Mouse (Mus musculus) urinary bladder, postnatal 36 days (tissue): ENCODE data around the gene Eid2.
A peak's percentile ranks its signal among the peaks of the same experiment; 100 is the strongest.
"Not testable (repeated sequence)": the region's sequence is repeated elsewhere in the genome, so short reads cannot be mapped to it uniquely, and the experiment has no call there.

Experiments
- DNase-seq, 2 experiments: peaks; one replicate each; pipeline ENCODE4 v3.0.0; 2022; ENCODE audit warnings: low spot score in 2 of 2, mixed read lengths in 1 of 2

The Eid2 gene

GRCm38 (mm10) chr7:28267129-28268041 lies at the start of gene Eid2:
TSS of gene Eid2 (plus strand) at chr7:28267881.
- DNase-seq: peak; percentile 59 to 74

GRCm38 (mm10) chr7:28218951-28219740 lies 48.5 kb upstream of the Eid2 start:
- DNase-seq: not testable (repeated sequence)

GRCm38 (mm10) chr7:28226836-28227235 lies 40.8 kb upstream of the Eid2 start:
- DNase-seq: not testable (repeated sequence)

- not testable (repeated sequence) for DNase-seq
Measured at GRCm38 (mm10) chr7:28227421-28227820, 40.3 kb upstream of the Eid2 start.

GRCm38 (mm10) chr7:28243943-28244342 lies 23.7 kb upstream of the Eid2 start:
- DNase-seq: not testable (repeated sequence)

DNA sequence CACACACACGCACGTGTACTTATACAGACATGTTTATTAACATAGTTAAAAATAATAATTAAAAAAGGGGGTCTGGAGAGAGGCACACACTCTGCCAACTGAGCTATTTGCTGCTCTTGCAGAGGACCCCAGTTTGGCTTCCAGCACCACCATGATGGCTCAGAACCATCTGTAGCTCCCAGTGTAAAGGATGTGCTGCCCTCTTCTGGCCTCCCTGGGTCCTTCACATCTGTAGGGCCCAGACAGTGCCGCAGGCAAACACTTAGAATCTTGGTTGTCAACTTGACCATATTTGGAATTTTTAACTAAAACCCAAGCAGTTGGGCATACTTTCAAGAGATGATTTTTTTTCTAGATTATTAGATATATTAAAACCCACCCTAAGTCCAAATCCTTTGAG lies 18.7 kb upstream of the Eid2 start:
- DNase-seq: no peak

DNA sequence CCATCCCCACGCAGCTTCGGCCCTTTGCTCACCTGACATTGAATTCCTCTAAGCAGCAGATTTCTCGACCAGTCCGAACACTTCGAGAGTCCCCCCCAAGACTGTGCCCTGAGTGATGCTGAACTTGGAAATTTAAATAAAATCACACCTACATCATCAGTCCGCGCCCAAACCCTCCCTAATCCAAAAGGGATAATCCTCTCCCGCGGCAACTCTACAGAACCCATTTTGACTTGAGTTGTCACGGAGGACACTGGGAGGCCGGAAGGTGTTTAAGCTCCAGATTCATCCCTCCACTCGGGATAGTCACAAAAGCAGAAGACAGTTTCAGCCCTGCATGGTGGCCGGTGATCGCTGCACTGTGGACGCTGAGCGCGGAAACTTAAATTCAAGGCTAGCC lies 15.7 kb upstream of the Eid2 start:
- DNase-seq: no peak

- DNase-seq: no peak
Measured at GRCm38 (mm10) chr7:28254591-28254990, 13.1 kb upstream of the Eid2 start.

GRCm38 (mm10) chr7:28255476-28255875 lies 12.2 kb upstream of the Eid2 start:
- DNase-seq: no peak

- no peak for DNase-seq
Measured at GRCm38 (mm10) chr7:28262861-28263260, 4.8 kb upstream of the Eid2 start.

GRCm38 (mm10) chr7:28263786-28264185 lies 3.9 kb upstream of the Eid2 start:
- DNase-seq: peak; percentile 43 to 60

GRCm38 (mm10) chr7:28265391-28265790 lies 2.3 kb upstream of the Eid2 start:
- DNase-seq: no peak

GRCm38 (mm10) chr7:28268042-28268531 lies 406 bp downstream of the Eid2 start:
- DNase-seq: peak; percentile 54 to 55

- no peak for DNase-seq
Measured at GRCm38 (mm10) chr7:28268576-28268975, 895 bp downstream of the Eid2 start.

GRCm38 (mm10) chr7:28269355-28269754 lies 1.7 kb downstream of the Eid2 start:
- no peak for DNase-seq

DNA sequence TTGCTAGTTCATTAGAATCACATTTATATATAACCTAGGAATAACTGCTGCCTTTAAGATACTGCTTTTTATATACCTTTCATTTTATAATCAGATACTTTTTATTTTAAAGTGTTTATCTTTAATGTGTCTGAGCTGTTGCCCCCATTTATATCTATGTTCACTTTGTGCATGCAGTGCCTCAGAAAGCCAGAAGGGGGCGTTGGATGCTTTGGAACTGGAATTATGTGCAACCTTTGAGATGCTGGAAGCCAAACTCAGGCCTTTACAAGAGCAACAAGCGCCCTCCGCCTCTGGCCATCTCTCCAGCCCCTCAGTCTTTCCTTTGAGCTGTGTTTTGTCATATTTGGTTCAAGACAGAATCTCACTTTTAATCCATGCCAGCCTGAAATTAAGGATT lies 4.1 kb downstream of the Eid2 start:
- DNase-seq: no peak

- no peak for DNase-seq
Measured at GRCm38 (mm10) chr7:28277237-28277614, 9.5 kb downstream of the Eid2 start.

DNA sequence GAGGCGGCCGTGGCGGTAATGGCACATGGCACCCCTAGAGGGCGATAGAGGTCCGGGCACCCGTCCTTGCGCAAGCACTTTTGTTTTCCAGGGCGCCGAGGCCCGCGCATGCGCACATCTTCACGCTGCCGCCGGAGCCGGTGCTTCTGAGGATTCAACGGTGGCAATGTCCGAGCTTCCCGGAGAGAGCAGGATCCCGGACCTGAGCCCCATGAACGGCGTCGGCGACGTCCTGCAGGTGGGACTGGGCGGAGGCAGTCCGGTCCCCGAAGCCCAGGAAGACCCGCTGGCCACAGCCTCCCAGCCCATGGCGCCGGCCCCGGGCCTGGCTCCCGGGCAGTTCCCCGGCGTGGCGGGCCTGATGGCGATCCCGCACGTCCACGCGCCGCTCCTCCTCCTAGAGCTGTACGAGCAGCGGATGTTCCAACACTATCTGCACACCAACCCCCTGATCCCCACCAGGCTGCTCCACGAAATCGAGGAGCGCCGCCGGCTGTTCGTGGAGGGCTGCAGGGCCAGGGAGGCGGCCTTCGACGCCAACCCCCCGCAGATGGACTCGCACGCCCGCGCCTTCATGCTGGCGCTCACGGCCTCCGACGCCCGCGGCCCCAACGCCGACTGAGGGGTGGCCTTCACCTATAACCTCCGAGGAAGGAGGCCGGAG lies 10.1 kb downstream of the Eid2 start, which contains the start of gene Eid2b:
Gene Eid2b, plus strand, starts transcription at position 125 of the 664 bp plus-strand sequence.
- peak; percentile 91 to 96 for DNase-seq

GRCm38 (mm10) chr7:28278279-28278652 lies 10.6 kb downstream of the Eid2 start:
- DNase-seq: no peak

- no peak for DNase-seq
Measured at GRCm38 (mm10) chr7:28280630-28281029, 12.9 kb downstream of the Eid2 start.

DNA sequence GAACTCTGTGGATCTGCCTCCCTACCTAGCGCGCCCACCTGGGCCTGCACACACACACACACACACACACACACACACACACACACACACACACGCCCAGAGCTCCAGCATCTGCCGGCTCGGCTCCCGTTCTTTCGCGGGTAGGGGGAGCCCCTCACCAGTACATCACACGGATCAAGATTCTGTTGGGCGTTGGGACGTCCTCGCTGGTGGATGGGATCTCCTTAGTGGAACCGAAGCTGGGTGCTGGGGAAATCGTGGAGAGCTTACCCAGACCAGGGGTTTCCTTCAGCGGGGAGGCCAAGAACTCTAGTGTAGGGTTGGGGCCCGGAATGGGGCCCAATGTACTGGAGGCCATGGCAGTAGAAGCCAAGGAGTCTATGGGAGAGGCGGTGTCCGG lies 22.5 kb downstream of the Eid2 start:
- DNase-seq: no peak
